Mouse (Mus musculus) heart, postnatal 14 days (tissue): ENCODE results near the gene Sec23b. TPM values are rescaled to one million over a fixed set of nuclear protein-coding genes. Genes with fewer than 3 reads are reported as not detected.
"Not testable (repeated sequence)": the region's sequence is repeated elsewhere in the genome, so short reads cannot be mapped to it uniquely, and the experiment has no call there.

Source experiments
- DNase-seq, 2 experiments: peaks; one replicate each; pipeline ENCODE4 v3.0.0; 2021 to 2022
- intact Hi-C: fragments of 180-260 bp; cut with DNase I; formaldehyde crosslinking; loops from one replicate; pipeline ENCODE4 v1.15.1; 2025
- long read RNA-seq, 2 experiments: library from polyadenylated mRNA; stranded (forward); transcript quantifications; one replicate each; pipeline ENCODE4 v2.0.0; 2021
- total RNA-seq, 2 experiments: library from RNA; stranded (reverse); gene quantifications; 2 replicates each; pipeline ENCODE4 v1.2.3; 2021

Sec23b gene
- 10 to 100 TPM; 22.5 to 25.1 TPM for total RNA-seq
- long read RNA-seq, experiment 1, transcript Sec23b-201 (20 exons, 2,779 nt): major isoform, 15 of 50 reads
- long read RNA-seq, experiment 1, partial matches to known transcripts: 5 of 50 reads
- long read RNA-seq, experiment 1, other reads (novel, unspliced or antisense): 30 of 50 reads
- long read RNA-seq, experiment 2, transcript Sec23b-201 (20 exons, 2,779 nt): major isoform, 12 of 50 reads
- long read RNA-seq, experiment 2, partial matches to known transcripts: 10 of 50 reads
- long read RNA-seq, experiment 2, other reads (novel, unspliced or antisense): 28 of 50 reads

DNA sequence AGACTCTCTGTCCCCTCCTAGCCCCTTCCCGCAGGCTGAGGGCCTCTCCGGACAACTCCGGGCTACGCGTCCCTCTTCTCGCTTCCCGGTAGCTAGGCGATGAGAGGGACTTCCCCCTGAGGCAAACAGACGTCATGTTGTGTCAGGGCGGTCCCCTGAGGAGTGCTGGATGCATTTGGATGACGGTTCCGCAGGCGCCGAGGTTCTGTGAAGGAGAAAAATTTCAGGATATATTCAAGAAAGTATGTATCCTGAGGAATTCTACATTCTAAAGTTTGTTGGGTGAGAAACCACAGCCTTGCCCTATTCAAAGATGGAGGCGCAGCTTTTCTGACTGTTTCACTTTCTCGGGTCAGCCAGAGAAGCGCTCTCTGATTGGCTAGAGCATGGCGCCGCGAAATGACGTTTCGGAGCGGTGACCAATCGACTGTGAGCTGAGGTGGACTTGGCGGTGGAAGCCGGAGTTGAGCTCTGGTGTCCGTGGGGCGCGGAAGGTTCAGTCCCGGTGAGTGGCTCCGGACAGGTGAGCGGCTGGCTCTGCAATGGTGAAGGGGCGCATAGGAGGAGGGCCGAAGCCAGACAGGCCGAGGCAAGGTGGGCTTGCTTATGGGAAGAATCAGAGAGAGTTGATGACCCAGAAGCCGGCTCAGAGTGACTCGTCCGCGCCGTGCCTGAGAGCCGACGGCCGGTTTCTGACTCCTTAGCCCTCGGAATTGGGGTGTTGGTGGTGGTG, at the start of gene Sec23b:
Gene Sec23b, plus strand, starts transcription at position 410 of the 733 bp plus-strand sequence.
- intact Hi-C loops: no loop called here
- DNase-seq: peak; percentile 92 to 97

DNA sequence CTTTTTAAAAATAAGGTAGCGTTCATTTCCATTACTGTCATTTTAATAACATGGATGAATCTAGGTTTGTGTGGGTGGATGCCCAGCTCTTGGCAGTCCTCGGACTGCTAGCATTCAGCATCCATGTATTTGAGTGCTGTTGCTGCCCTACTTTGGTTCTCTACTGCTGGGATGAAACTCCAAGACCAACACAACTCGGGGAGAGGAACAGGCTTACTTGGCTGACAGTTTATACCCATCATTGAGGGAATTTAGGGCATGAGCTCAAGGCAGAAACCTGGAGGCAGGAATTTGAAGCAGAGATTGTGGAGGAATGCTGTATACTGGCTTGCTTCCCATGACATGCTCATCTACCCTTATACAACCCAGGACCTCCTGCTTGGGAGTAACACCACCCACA, 41.4 kb upstream of the Sec23b start:
- intact Hi-C loops: no loop called here
- no peak for DNase-seq

DNA sequence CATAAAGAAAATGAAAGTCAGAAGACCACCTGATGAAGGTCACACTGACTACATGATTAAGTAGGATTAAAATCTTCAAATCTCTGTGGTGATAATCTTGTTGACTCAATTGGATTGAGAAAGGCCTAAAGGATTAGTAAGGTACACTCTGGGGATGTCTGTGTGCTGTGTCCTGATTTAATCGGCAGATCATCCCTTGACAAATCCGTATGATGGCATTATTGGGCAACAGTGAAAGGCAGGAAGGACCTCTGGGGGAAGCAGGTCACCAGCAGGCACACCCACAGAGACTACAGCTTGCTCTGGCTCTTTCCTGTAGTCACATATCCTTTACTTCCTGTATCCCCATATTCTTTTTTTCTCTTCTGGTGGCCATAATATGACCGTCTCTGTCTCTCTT, 36.3 kb upstream of the Sec23b start:
- intact Hi-C loops: no loop called here
- DNase-seq: no peak

DNA sequence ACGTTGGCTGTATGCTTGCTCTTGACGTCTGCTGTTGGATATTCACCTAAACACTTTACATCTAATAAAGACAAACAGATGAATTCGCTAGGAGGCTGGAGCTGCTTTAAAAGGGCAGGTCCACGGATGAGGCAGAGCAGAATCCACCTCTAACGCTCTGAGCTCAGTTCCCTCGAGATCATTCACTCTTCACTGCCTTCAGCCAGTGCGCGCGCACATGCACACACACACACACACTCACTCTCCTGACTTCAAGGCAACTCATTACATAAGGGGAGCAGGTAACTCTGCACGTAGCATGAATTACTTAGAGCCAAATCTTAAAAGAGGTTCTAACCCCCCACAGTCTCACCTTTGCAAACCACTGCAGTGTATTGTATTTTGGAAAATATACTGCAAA, 30.2 kb upstream of the Sec23b start:
- intact Hi-C loops: no loop called here
- no peak for DNase-seq

DNA sequence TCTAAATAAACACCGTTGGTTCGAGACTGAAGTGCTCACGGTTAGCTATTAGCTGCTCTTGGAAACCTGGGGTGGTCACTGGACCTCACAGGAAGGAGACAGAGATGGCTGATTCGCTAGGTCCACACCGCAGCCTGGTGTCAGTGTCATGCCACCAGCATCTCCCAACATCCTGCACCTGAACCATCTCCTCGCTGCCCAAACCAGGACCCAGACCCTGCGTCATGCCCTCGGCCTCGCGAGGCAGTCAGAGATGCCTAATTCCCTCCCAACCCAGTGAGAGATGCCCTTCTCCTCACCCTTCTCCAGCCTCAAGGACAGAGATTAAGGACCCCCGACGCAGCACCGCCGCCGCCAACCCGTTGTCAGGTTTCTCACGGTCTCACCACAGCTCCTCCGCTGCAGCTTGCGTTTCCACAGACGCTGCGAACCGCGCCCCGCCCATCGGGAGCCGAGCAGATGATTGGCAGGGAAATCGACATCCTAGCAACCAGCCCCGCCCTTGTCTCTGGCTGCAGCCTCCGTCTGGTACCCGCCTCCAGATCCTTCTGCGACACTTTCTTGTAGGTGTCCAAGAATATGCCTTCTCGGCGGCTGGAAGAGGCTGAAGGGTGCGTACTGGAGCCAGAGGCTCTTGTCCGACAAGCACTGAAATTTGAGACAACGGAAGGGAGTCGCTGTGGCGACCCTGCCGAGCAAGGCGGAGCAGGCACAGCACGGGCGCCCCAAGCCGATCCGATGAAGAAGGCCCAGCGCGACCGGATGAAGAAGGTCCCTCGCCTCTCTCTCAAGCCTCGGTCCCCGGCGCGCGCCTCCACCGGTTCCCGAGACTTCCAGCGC, 28.8 kb upstream of the Sec23b start, which contains the start of the genes Dzank1 and Polr3f:
Gene Dzank1, minus strand, starts transcription at position 434 of the 840 bp plus-strand sequence.
Gene Polr3f, plus strand, starts transcription at position 738 of the 840 bp plus-strand sequence.
- intact Hi-C loops: no loop called here
- DNase-seq: peak; percentile 94 to 95

DNA sequence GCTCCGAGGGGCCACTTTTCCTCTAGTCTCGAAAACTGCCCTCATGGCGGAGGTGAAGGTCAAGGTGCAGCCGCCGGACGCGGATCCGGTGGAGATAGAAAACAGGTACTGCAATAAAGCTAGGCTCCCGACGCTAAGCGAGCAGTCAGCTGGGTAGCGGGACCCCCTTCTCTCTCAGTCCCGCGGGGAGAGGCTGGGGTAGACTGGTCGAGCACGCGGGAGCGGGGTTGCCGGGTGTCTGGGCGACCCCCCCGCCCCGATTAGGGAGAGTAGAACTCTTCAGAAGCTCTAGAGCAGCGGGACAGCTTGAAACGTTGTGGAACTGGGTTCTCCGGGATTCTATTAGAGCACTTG, 28.2 kb upstream of the Sec23b start:
- intact Hi-C loops: no loop called here
- no peak for DNase-seq

DNA sequence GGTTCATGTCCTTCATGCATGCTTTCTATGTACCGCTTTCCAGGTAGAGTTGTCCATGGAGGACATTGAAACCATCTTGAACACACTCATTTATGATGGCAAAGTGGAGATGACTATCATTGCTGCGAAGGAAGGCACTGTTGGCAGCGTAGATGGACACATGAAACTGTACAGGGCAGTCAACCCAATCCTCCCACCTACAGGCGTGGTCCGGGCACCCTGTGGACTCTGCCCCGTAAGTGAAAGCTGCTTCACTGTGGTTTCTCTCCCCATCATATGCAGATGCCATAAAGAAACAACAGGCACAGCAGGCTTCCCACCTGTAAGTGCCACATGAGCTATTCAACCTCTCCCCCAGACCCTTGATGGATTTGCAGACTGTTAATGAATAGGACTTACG, 18.9 kb upstream of the Sec23b start:
- intact Hi-C loops: no loop called here
- no peak for DNase-seq

DNA sequence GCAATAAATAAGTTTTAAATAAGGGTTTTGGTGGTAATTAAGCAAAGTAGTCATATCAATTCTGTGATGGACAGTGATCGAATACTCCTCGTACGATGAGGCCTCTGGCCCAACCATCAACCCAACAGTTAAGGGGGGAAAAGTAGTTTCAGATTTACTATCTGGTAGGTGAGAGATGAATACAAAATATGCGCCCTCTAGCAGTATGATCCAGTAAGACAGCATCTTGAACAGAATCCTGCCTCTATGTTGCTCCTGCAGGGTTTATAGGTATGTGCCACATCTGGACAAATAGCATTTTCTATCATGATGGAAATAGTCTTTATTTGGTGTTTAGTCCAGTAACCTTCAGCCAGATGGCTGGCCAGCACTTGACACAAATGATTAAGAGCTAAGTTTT, 14.8 kb upstream of the Sec23b start:
- no peak for DNase-seq
- intact Hi-C loops: loop anchor here (10.0 kb wide), 1 partner anchor 176 kb away; the partner anchor contains the start of genes Kat14 and Pet117

DNA sequence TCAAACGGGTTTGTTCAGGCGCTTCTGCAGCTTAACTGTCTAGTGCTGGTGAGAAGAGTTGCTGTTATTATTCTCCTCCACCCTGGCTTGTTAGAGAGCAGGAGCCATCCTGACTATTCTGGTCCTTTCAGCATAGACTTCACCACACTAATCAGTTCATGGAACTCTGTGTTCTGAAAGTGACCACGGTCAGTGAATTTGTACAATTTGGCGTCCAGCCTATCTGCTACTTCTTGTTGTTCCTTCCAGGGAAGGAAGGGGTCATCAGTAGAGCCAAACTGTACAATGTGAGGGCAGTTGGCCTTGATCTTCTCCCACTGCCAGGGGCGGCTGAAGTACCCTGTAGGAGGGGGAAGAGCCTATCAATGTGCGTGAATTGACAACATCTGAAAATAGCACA, 12.4 kb upstream of the Sec23b start:
- DNase-seq: no peak
- intact Hi-C loops: loop anchor here (10.0 kb wide), 1 partner anchor 179 kb away; the partner anchor contains the start of genes Kat14 and Pet117

DNA sequence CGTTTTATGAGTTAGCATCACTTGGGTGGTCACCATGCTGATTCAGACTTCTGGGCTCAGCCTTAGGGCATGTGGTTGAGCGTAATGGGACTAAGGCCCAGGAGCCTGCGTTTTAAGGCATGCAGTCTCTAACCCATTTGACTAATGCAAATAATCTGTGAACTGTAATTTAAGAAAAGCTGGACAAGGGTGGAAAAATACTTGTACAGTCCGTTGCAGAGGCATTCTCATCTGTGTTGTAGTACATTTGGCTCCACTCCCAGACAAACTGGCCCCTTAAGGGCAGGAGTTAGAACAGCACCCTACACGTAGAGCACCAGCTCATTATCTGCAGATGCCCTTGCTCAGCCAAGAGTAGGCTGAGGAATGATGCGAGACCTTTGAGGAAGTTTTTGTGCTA, 11.4 kb upstream of the Sec23b start:
- intact Hi-C loops: loop anchor here (10.0 kb wide), 1 partner anchor 180 kb away; the partner anchor contains the start of genes Kat14 and Pet117

DNA sequence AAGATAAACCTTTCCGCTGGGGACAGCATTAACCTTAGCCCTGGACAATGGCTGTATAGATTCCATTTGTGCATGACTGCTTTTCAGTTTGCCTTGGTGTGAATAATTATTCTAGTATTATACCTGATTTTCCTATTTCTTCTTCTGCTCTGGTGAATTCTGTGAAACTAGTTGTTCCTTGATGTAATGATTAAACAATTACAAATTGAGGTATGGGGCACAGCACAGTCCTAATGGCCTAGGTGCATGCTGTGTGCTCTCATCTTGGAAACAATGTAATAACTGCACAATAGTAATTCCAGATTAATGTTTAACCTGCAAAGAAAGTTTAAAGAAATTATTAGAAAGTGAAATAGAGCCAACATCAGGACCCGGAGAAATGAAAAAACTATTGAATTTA, 11.0 kb upstream of the Sec23b start:
- intact Hi-C loops: loop anchor here (10.0 kb wide), 1 partner anchor 180 kb away; the partner anchor contains the start of genes Kat14 and Pet117
- no peak for DNase-seq

More for the DNA sequence above, 11.4 kb upstream of the Sec23b start:
- peak in 1 of 2 experiments; percentile 23 for DNase-seq

DNA sequence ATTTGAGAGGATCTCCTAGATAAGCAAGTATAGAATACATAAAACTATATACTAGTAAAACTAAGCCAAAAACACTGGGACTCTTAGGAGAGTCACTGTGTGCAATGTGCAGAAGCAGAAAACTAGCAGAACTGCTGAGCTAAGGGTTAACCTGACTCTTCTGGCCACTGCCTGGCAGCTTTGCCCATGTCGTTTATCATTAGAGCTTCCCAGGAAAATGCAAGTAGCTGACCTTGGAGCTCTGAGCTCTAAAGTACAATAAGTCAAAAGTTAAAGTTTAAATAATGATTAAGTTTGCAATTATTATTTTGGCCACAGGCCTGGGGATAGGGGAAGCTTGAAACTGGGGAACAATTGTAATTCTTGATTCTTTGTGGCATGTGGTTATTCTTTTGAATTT, 10.5 kb upstream of the Sec23b start:
- no peak for DNase-seq
- intact Hi-C loops: loop anchor here (10.0 kb wide), 1 partner anchor 181 kb away; the partner anchor contains the start of genes Kat14 and Pet117

DNA sequence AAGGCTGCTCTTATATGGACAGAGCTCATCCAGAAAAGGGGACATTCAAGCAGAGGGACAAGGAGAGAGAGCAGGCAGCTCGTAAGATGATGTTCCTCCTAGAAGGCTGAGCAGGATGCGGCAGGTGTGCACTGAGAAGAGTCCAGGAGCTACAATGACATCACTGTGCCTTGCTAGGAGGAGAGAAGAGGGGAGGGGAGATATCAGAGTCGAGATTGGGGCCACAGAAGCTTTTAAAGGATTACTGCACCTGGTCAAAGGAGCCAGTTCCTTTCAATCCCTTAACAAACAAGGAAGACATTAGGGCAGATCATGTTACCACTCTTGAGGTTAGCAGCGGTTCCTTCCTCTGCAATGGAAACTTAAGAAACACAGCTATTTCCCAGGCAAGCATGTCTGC, 8.5 kb upstream of the Sec23b start:
- intact Hi-C loops: loop anchor here (10.0 kb wide), 1 partner anchor 183 kb away; the partner anchor contains the start of genes Kat14 and Pet117
- DNase-seq: no peak

DNA sequence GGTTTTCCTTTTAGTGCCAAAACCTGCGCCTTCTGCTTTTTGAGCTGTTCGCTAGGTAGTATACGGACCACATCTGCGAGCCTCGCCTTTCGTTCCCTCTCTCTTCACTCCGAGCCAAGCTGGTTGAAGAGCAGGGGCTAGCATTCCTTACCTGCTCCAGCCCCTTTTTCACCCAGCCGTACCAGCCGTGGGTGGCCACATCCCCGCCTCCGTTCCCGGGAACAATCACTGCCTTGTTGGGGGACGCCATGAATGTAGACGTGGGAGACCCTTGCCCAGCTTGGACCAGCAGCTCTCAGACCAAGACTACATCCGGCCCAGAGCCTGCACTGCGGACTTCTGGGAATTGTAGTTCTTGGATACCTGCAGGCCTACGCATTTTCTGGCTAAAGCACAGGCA, 5.5 kb upstream of the Sec23b start, which contains the start of gene Rbbp9:
Gene Rbbp9, minus strand, starts transcription at position 341 of the 400 bp plus-strand sequence.
- intact Hi-C loops: no loop called here
- peak; percentile 48 to 51 for DNase-seq

DNA sequence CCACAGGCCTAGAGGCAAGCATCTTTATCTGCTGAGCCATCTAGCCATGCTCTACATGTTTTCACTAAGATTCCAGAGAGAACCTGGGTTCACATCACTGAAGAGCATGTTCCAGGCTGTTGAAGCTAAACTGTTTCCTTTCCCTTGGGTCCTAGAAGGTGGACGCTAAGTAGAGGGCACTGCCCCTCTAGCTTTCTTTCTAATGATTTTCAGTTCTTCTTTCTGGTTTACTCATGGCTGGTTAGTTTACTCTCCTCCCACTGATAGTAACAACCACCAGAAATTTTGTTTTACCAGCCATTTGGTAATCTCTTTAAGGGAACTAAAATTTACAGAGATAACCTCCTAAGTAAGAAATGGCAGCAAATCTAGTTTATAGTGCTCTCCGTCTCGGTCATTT, 2.1 kb upstream of the Sec23b start:
- intact Hi-C loops: no loop called here
- DNase-seq: no peak

DNA sequence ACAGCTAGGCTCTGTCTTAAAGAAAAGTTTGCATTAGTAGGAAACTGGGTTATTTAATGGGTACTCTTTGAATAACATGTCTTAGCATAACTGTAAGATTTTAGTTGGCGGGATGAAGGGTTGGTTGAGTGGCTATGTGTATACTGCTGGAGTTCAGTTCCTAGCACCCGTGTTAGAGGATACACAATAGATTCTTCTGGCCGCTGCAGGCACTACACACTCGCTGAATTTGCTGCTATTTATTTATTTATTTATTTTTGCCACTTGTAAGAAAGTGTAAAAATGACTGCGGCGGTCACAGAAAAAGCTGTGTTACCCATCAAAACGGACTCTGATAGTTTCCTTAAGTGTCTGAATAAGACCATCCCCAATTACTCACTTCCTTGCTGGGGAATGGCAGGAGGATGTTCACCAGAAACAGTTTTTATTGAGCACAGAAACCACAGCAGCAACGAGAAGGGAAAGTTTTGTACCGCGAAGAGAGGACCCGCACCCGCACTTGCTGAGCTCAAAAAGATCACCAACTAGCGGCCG, 676 bp upstream of the Sec23b start:
- intact Hi-C loops: no loop called here
- DNase-seq: no peak

DNA sequence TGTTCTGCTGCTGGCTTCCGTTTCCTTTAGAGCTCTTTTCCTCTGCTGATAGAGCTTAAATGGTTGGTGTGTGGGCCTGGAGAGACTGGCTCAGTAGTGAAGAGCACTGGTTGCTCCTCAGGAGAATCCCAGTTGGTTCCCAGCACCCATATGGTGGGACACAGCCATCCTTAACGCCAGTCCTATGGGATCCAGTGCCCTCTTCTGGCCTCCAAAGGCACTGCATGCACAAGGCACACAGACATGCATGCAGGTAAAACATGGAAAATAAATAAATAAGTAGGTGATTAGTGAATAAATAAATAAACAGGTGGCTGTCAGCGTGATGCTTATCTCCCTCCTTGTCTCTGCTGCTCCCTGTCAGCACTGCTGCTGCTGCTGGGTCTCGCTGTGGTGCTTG, 32.7 kb downstream of the Sec23b start:
- no peak for DNase-seq
- intact Hi-C loops: no loop called here

DNA sequence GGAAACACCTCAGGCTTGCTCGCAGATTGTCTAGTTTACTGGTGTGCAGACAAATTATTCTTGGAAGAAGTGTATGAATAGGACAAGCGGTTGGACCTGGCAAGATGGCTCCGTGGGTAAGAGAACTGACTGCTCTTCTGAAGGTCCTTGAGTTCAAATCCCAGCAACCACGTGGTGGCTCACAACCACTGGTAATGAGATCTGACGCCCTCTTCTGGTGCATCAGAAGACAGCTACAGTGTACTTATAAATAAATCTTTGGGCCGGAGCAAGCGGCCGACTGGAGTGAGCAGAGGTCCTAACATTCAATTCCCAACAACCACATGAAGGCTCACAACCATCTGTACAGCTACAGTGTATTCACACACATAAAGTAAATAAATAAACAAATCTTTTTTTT, 37.0 kb downstream of the Sec23b start:
- DNase-seq, intact Hi-C loops: not testable (repeated sequence)

DNA sequence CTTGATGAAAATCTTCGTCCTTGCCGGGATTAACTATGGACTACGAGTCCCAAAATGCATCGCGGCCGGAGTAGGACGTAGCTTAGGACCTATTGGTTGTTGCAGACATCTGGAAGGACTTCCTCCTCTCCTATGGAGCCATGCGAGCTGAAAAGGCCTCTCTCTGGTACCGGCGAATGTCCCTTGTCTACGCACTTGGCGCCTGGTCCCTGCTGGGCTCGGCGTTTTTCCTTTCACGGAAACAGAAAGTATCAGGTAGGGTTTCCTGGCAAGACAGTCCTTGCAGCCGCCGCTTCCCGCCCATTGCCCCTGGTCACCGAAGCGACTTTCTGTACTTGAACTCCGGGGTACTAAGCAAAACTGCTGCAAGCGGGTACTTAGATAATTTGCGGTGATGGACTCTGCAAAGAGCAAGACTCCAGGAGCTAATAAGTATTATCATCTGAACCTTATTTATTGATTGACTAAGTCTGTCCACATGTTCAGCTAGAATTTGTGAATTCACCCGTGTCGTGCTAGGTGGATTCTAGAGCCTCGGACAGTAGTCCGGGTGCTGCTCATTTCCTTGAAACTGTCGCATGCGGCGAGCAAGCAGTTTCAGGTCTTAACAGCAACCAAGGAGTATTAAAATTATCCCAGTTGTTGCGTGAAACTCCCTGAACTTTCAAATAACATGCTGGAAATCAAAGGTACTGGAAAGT, 38.1 kb downstream of the Sec23b start, which contains the start of gene Smim26:
Gene Smim26, plus strand, starts transcription at position 104 of the 701 bp plus-strand sequence.
- DNase-seq: peak; percentile 70 to 78
- intact Hi-C loops: no loop called here
